Mouse (Mus musculus) layer of hippocampus, postnatal 10 days (tissue): Measurements from ENCODE around the gene Casp8. TPM values are rescaled to one million over a fixed set of nuclear protein-coding genes. Genes with fewer than 3 reads are reported as not detected.
"Not testable (repeated sequence)": the region's sequence is repeated elsewhere in the genome, so short reads cannot be mapped to it uniquely, and the experiment has no call there.

Source experiments
- DNase-seq, 2 experiments: peaks; one replicate each; pipeline ENCODE4 v3.0.0; 2021; ENCODE audit warnings: low spot score in 2 of 2
- long read RNA-seq: library from polyadenylated mRNA; stranded (forward); transcript quantifications from one replicate; pipeline ENCODE4 v2.0.0, GENCODE M21; 2023
- total RNA-seq, 2 experiments: library from RNA; stranded (reverse); gene quantifications; 2 replicates each; pipeline ENCODE4 v1.2.3; 2021

Casp8 gene
- total RNA-seq: 1 to 10 TPM; 4.9 to 5.3 TPM
- long read RNA-seq, partial matches to known transcripts: 2 of 5 reads
- long read RNA-seq, other reads (novel, unspliced or antisense): 0 of 5 reads

DNA sequence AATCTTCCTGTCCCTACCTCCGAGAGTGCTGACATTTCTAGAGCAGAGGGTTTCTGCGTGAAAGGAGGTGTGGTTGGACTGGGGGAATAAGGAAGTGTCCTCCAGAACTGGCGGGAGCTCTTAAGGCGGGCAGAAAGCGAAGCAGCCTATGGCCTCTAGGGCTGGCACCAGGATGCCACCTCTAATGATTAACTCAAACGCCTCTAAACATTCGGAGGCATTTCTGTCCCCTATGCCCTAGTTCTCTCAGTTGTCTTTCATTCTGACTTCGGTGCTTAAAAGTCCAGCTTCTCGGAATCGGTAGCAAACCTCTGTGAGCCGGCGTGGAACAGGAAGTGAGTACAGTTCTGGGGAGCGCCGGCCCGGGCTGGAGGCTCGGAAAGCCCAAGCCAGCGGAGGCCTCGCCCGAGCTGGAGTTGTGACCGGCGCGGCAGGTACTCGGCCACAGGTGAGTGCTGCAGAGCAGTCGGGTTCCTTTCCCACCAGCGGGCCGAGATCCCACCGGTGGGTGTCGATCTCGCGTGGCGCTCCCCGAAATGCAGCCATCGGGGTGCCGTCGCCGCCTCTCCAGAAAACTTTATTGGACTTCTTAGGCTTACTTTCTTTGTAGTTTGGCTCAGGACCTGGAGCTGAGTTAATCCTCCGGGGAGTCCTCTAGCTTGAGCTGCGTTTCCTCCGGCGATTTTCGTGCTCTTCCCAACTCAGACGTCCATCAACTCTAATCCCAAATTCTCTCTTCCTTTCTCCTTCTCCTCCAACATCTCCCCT is at the start of gene Casp8:
Casp8 (plus strand) TSS at position 84 of the 768 bp plus-strand sequence.
- DNase-seq: peak; percentile 11 to 15

DNA sequence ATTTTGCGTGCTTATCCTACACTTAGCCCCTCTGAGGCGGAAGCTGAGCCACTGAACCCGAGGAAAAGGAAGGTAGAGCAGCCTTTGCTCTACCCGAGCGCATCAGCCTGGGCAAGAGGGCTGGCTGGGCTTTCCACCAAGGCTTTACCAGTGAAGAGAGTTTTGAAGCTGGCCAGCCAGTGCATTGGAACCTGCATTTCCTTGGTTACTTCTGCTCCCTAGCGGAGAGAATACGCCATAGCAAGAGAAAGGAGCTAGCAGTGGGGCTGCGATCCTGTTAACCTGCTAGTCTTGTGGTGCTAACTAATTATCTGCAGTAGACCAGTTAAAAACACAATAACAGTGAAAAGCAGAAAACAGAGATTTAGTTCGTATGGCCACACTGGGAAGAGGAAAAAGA is 48.3 kb upstream of the Casp8 start:
- DNase-seq: peak; percentile 56 to 74

DNA sequence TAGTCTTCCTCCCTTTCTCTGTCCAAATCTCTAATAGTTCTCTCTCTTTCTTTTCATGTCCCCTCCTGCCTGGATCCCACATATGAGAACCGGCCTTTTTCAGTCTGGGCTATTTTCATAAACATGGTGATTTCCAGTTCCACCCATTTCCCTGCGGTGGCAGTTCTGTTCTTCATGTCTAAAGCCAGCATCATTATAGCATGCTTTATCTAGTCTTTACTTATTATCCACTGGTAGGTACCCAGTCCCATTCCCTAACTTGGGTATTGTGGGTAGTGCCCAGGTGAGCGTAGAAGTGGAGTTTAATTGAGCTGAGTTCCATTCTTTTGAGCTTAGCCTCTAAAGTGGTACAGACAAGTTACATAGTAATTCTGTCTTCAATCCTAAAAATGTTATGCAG is 35.7 kb upstream of the Casp8 start:
- no peak for DNase-seq

DNA sequence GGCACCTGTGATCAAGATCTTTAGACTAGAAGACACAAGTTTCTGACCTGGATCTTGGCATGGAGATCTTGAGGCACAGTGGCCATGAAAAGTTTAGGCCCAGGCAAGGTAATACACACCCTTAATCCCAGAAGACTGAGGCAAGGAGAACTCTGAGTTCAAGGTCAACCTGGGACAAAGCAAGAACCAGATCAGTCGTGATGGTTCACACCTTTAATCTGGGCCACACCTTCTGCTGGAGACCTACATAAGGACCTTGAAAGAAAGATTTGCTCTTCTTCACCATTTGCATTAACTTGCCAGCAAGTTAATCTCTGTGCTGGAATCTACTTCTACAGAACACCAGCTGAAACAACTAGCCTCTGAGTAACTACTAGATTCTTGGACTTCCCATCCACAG is 34.6 kb upstream of the Casp8 start:
- no peak for DNase-seq

- DNase-seq: not testable (repeated sequence)
Measured at GRCm38 (mm10) chr1:58761391-58762275, 33.5 kb upstream of the Casp8 start.

DNA sequence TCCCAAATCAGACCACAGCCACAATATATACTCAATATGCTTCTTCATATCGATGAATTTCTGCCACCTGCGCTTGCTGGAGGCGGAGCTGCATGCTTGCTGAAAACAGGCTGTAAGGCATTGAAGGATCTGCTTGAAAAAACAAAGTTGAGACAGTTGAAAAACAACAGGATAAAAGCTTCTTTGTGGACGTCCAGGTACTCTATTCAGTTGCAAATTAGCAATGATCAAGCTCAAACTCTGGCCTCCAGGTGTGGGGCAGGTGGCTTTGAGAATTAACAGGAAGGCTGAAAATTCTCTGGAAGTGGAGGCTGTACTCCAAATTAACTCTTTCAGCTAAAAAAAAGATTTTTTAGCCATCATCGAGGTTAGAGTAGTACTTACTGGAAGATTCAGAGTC is 32.6 kb upstream of the Casp8 start:
- DNase-seq: no peak

GRCm38 (mm10) chr1:58766446-58766845 is 28.7 kb upstream of the Casp8 start:
- not testable (repeated sequence) for DNase-seq

GRCm38 (mm10) chr1:58769136-58769535 is 26.0 kb upstream of the Casp8 start:
- no peak for DNase-seq

DNA sequence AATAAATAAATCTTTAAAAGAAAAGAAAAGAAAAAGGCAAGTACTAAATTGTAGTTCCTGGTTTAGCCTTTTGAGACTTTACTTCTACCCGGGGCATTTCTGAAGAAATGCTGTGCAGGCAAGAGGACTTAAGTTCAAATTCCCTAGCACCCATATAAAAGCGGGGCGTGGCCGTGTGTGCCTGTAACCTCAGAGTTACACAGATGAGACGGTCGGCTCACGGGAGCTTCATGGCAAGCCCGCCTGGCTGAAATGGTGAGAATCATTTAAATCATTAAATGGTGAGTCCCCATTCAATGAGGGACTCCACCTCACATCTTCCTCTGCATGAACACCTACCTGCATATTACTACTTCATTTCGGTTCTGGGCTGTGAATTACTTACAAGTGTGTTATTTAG is 25.5 kb upstream of the Casp8 start:
- DNase-seq: no peak

- peak; percentile 39 to 54 for DNase-seq
Measured at GRCm38 (mm10) chr1:58770111-58770720, 25.0 kb upstream of the Casp8 start.

- no peak for DNase-seq
Measured at GRCm38 (mm10) chr1:58772084-58772483, 23.1 kb upstream of the Casp8 start.

GRCm38 (mm10) chr1:58773280-58773679 is 21.9 kb upstream of the Casp8 start:
- DNase-seq: no peak

- no peak for DNase-seq
Measured at GRCm38 (mm10) chr1:58773905-58774304, 21.3 kb upstream of the Casp8 start.

- DNase-seq: no peak
Measured at GRCm38 (mm10) chr1:58775361-58775760, 19.8 kb upstream of the Casp8 start.

- no peak for DNase-seq
Measured at GRCm38 (mm10) chr1:58777583-58777982, 17.6 kb upstream of the Casp8 start.

- no peak for DNase-seq
Measured at GRCm38 (mm10) chr1:58778226-58778625, 16.9 kb upstream of the Casp8 start.

DNA sequence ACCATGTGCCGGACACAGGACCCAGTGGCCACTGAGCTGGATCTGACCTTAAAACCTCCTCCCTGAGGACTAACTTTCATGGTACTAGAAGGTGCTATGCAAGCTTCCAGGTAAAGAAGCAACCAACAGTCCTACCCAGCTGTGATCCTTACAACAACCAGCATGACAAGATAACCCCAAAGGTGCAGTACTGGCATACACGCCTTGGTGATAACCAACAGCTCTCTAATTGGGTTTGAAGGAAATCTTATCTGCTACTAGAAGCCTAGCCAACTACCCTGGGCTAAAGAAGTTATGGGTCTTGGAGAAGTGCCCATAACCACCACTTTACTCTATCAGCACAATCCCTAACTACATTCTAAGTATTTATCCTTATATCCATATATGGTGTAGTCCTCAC is 8.9 kb upstream of the Casp8 start:
- DNase-seq: no peak

GRCm38 (mm10) chr1:58788410-58788809 is 6.8 kb upstream of the Casp8 start:
- DNase-seq: no peak

GRCm38 (mm10) chr1:58794705-58795104 is 469 bp upstream of the Casp8 start:
- DNase-seq: no peak

DNA sequence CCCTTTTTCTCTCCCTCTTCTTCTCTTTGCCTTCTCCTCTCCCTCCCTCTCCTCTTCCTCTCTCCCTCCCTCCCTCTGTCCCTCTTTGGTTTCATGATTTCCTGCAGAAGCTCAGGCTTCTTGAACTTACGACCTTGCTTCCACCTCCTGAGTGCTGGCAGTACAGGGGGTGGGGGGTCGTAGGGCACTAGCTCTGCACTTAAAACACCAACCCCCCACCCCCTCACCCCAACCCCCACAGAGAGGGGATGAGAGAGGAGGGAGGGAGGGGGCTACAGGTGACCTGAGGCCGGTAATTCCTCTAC is 837 bp downstream of the Casp8 start:
- DNase-seq: no peak

DNA sequence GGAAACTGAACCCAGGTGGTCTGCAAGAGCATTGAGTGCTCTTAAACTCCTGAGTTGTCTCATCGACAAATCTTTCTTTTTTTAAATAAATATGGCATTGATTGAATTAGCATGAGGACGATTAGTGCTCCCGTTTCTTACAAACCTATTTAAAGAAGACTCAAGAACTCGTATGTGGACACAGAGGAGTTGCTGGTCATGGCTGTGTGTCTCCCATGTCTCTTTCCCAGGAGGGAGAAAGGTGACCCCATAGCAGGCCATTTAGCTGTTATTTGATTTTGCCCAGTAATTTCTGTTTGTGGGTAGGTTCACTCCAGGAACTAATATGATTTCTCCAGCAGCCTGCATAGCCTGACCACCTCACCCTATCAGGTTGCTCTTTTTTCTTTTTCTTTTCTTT is 1.7 kb downstream of the Casp8 start:
- DNase-seq: no peak

GRCm38 (mm10) chr1:58797370-58797769 is 2.2 kb downstream of the Casp8 start:
- no peak for DNase-seq
